Mouse (Mus musculus): ENCODE measurements around the gene Zswim3.

DNA sequence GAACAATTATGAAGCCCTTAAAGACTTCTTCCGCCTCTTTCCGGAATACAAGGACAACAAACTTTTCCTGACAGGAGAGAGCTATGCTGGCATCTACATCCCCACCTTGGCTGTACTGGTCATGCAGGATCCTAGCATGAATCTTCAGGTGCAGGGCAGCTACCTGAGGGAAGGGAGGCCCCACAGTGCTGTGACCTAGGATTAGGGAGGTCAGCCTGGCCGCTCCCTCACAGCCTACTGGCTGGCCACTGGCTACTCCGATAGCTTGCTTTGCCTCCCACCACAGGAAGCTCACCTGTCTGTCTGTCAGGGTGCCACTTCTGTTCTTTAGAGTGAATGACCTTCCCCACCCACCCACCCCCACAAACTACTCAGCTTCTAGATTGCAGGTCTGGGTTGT is 30.3 kb downstream of the Zswim3 start:
- TF ChIP-seq MYC (IDR thresholded peaks at IDR 0.05; ENCODE audit: low read depth, low read length): no peak
- no peak for TF ChIP-seq CTCF (IDR thresholded peaks at IDR 0.05 in 2 of 3, conservative IDR thresholded peaks at IDR 0.05 in 1 of 3; ENCODE audit: control insufficient read depth in 1 of 3, insufficient read depth in 1 of 3, low read depth in 2 of 3, low read length in 3 of 3, poor library complexity in 1 of 3, severe bottlenecking in 1 of 3)
- no peak for TF ChIP-seq TBP (IDR thresholded peaks at IDR 0.05; ENCODE audit: low read depth, low read length)
- no peak for TF ChIP-seq POLR2A (IDR thresholded peaks at IDR 0.05; ENCODE audit: control insufficient read depth in 1 of 2, insufficient read depth in 1 of 2, low read depth in 1 of 2, low read length in 2 of 2, poor library complexity in 1 of 2)
- TF ChIP-seq RAD21 (IDR thresholded peaks at IDR 0.05; ENCODE audit: low read depth, low read length): no peak
- no peak for TF ChIP-seq SIN3A (IDR thresholded peaks at IDR 0.05; ENCODE audit: low read length)
- TF ChIP-seq CHD1 (IDR thresholded peaks at IDR 0.05; ENCODE audit: low read depth, low read length): no peak
- TF ChIP-seq TCF12 (IDR thresholded peaks at IDR 0.05; ENCODE audit: low read depth, low read length): no peak
- no peak for TF ChIP-seq SMC3 (IDR thresholded peaks at IDR 0.05; ENCODE audit: low read depth, low read length)
- no peak for TF ChIP-seq NELFE (IDR thresholded peaks at IDR 0.05; ENCODE audit: low read depth, low read length)
- no peak for TF ChIP-seq RCOR1 (IDR thresholded peaks at IDR 0.05; ENCODE audit: low read depth, low read length)
- TF ChIP-seq USF2 (IDR thresholded peaks at IDR 0.05; ENCODE audit: borderline replicate concordance in 1 of 2, insufficient read depth in 1 of 2, low read depth in 1 of 2, low read length in 2 of 2): no peak
- TF ChIP-seq UBTF (IDR thresholded peaks at IDR 0.05; ENCODE audit: borderline replicate concordance, insufficient read depth, low read depth, low read length): no peak

Measured in MEL (cell line).